Mouse (Mus musculus) lung, embryonic 14.5 days (tissue): ENCODE data around the gene Plod2. TPM values are rescaled to one million over a fixed set of nuclear protein-coding genes. Genes with fewer than 3 reads are reported as not detected.

Source experiments
- ATAC-seq: fragments of 200-750 bp; cut with Nextera tagmentation; 2 replicates; pipeline ENCODE4 v1.8.0; 2017; ENCODE audit warnings: mild to moderate bottlenecking, moderate TSS enrichment, moderate library complexity; ENCODE audit not compliant: insufficient read depth
- DNase-seq: peaks from one replicate; pipeline ENCODE4 v3.0.0-alpha.2; 2015
- H3K27ac ChIP-seq: fragments of 300-500 bp; sonication (generic); 2 replicates; pipeline ENCODE4 v1.5.1; 2014; ENCODE audit warnings: low read depth, mild to moderate bottlenecking, moderate library complexity
- H3K27me3 ChIP-seq: fragments of 300-500 bp; sonication (generic); 2 replicates; pipeline ENCODE4 v1.6.1; 2014; ENCODE audit warnings: low read length, control low read depth; ENCODE audit not compliant: insufficient read depth
- H3K36me3 ChIP-seq: fragments of 300-500 bp; sonication (generic); 2 replicates; pipeline ENCODE4 v1.6.1; 2014; ENCODE audit warnings: control low read depth; ENCODE audit not compliant: insufficient read depth
- H3K4me1 ChIP-seq: fragments of 300-500 bp; sonication (generic); 2 replicates; pipeline ENCODE4 v1.6.1; 2014; ENCODE audit warnings: antibody characterized with exemption, control low read depth; ENCODE audit not compliant: insufficient read depth
- H3K4me2 ChIP-seq: fragments of 300-500 bp; sonication (generic); 2 replicates; pipeline ENCODE4 v1.6.1; 2014; ENCODE audit warnings: mild to moderate bottlenecking
- H3K4me3 ChIP-seq: fragments of 300-500 bp; sonication (generic); 2 replicates; pipeline ENCODE4 v1.5.1; 2014; ENCODE audit warnings: low read depth, low read length
- H3K9ac ChIP-seq: fragments of 300-500 bp; sonication (generic); 2 replicates; pipeline ENCODE4 v1.6.1; 2014
- H3K9me3 ChIP-seq: fragments of 300-500 bp; sonication (generic); 2 replicates; pipeline ENCODE4 v1.6.1; 2016; ENCODE audit warnings: low read depth, low read length, control low read depth
- CTCF ChIP-seq: IDR thresholded peaks from 2 replicates; pipeline ENCODE4 v1.5.1; 2016; ENCODE audit warnings: antibody characterized with exemption, low read depth
- WGBS: fragments of 180-500 bp; shearing (Covaris S2); extraction: QIAGEN DNeasy Blood & Tissue Kit; methylation state at CpG from one replicate; pipeline ENCODE4 v1.1.7; 2014; 5-methylcytosine and 5-hydroxymethylcytosine counted together
- polyA plus RNA-seq: library from polyadenylated mRNA; unstranded; fragments of >200 nt; fragmentation: Nextera tagmentation; extraction: Ambion mirVana; gene quantifications from 2 replicates; pipeline ENCODE4 v1.2.1, GENCODE M21; 2014

The Plod2 gene
- polyA plus RNA-seq, 1 experiment from 2014 or later: 47.4 TPM

GRCm38 (mm10) chr9:92552691-92553090 lies 10.7 kb downstream of the Plod2 start:
- H3K27me3 ChIP-seq: no peaks in the 10 kb centered on the region
- H3K4me3 ChIP-seq: no peak overlapping the region
- no peak for DNase-seq
- WGBS: 25% methylated on average over 3 of the region's 3 CpGs
- no peak overlapping the region for H3K9ac ChIP-seq
- no peak overlapping the region for H3K27ac ChIP-seq
- no peak for TF ChIP-seq CTCF
- no peaks in the 10 kb centered on the region for H3K9me3 ChIP-seq
- H3K4me2 ChIP-seq: no peak overlapping the region
- no peak for ATAC-seq
- H3K36me3 ChIP-seq: peaks cover 9% of the 10 kb centered on the region; the same call in 1 of the 2 replicates
- peaks cover 3% of the 10 kb centered on the region; the same call in 1 of the 2 replicates for H3K4me1 ChIP-seq

- no peak for TF ChIP-seq CTCF
- WGBS: 59% methylated on average over 6 of the region's 6 CpGs
- DNase-seq (no peak), ATAC-seq (peak; percentile 35; the same call in 1 of the 2 replicates)
- Histone ChIP-seq H3K9me3 (no peaks in the 10 kb centered on the region), H3K4me1 (no peaks in the 10 kb centered on the region), H3K9ac (no peak overlapping the region), H3K27ac (no peak overlapping the region), H3K4me2 (no peak overlapping the region), H3K4me3 (no peak overlapping the region), H3K36me3 (no peaks in the 10 kb centered on the region), H3K27me3 (no peaks in the 10 kb centered on the region)
These were observed 13.3 kb downstream of the Plod2 start for GRCm38 (mm10) chr9:92555006-92555958.

- no peak overlapping the region for H3K9ac ChIP-seq
- no peak for TF ChIP-seq CTCF
- H3K4me2 ChIP-seq: no peak overlapping the region
- ATAC-seq (no peak), DNase-seq (no peak)
- no peaks in the 10 kb centered on the region for H3K27me3 ChIP-seq
- 0 out of 2 replicates have a peak, but pooled peaks cover 3% of the 10 kb centered on the region for H3K4me1 ChIP-seq
- H3K36me3 ChIP-seq: no peaks in the 10 kb centered on the region
- H3K27ac ChIP-seq: no peak overlapping the region
- no peak overlapping the region for H3K4me3 ChIP-seq
- no peaks in the 10 kb centered on the region for H3K9me3 ChIP-seq
- 57% methylated on average over 8 of the region's 8 CpGs for WGBS
These were observed 17.7 kb downstream of the Plod2 start for GRCm38 (mm10) chr9:92559750-92560149.

- DNase-seq (no peak), ATAC-seq (peak; percentile 65; the same call in 1 of the 2 replicates)
These were observed 19.0 kb downstream of the Plod2 start for GRCm38 (mm10) chr9:92560840-92561547.

GRCm38 (mm10) chr9:92562416-92562815 lies 20.4 kb downstream of the Plod2 start:
- no peaks in the 10 kb centered on the region for H3K36me3 ChIP-seq
- 70% methylated on average over 5 of the region's 5 CpGs for WGBS
- H3K9me3 ChIP-seq: no peaks in the 10 kb centered on the region
- ATAC-seq: no peak
- no peak overlapping the region for H3K9ac ChIP-seq
- no peak overlapping the region for H3K4me3 ChIP-seq
- H3K4me2 ChIP-seq: no peak overlapping the region
- no peaks in the 10 kb centered on the region for H3K27me3 ChIP-seq
- DNase-seq: no peak
- TF ChIP-seq CTCF: no peak
- no peak overlapping the region for H3K27ac ChIP-seq
- 0 out of 2 replicates have a peak, but pooled peaks cover 3% of the 10 kb centered on the region for H3K4me1 ChIP-seq

More at GRCm38 (mm10) chr9:92560840-92561547, 19.0 kb downstream of the Plod2 start:
- Histone ChIP-seq H3K4me3 (no peak overlapping the region), H3K36me3 (no peaks in the 10 kb centered on the region), H3K9ac (no peak overlapping the region), H3K4me1 (0 out of 2 replicates have a peak, but pooled peaks cover 3% of the 10 kb centered on the region), H3K27me3 (no peaks in the 10 kb centered on the region), H3K4me2 (no peak overlapping the region), H3K27ac (no peak overlapping the region), H3K9me3 (no peaks in the 10 kb centered on the region)
- WGBS: 43% methylated on average over 6 of the region's 6 CpGs
- TF ChIP-seq CTCF: no peak

- H3K4me1 ChIP-seq: 0 out of 2 replicates have a peak, but pooled peaks cover 3% of the 10 kb centered on the region
- no peak for TF ChIP-seq CTCF
- 80% methylated on average over 6 of the region's 6 CpGs for WGBS
- H3K27me3 ChIP-seq: no peaks in the 10 kb centered on the region
- ATAC-seq (no peak), DNase-seq (no peak)
- H3K36me3 ChIP-seq: no peaks in the 10 kb centered on the region
- H3K9ac ChIP-seq: no peak overlapping the region
- H3K4me2 ChIP-seq: no peak overlapping the region
- no peak overlapping the region for H3K4me3 ChIP-seq
- H3K9me3 ChIP-seq: no peaks in the 10 kb centered on the region
- no peak overlapping the region for H3K27ac ChIP-seq
These were observed 21.3 kb downstream of the Plod2 start for GRCm38 (mm10) chr9:92563306-92563705.

- no peak overlapping the region for H3K4me2 ChIP-seq
- no peak overlapping the region for H3K4me3 ChIP-seq
- ATAC-seq (no peak), DNase-seq (no peak)
- H3K4me1 ChIP-seq: 0 out of 2 replicates have a peak, but pooled peaks cover 3% of the 10 kb centered on the region
- WGBS: 97% methylated on average over 1 of the region's 1 CpGs
- H3K36me3 ChIP-seq: no peaks in the 10 kb centered on the region
- TF ChIP-seq CTCF: no peak
- H3K27ac ChIP-seq: no peak overlapping the region
- no peak overlapping the region for H3K9ac ChIP-seq
- no peaks in the 10 kb centered on the region for H3K9me3 ChIP-seq
- H3K27me3 ChIP-seq: no peaks in the 10 kb centered on the region
These were observed 22.4 kb downstream of the Plod2 start for GRCm38 (mm10) chr9:92564391-92564790.
